Mouse (Mus musculus): ENCODE measurements around the gene Cyren. TPM values are rescaled to one million over a fixed set of nuclear protein-coding genes. Genes with fewer than 3 reads are reported as not detected.
A peak's percentile ranks its signal among the peaks of the same experiment; 100 is the strongest.

Gene Cyren
- polyA plus RNA-seq, 1 experiment from 2014 or later, result 9.7 TPM

DNA sequence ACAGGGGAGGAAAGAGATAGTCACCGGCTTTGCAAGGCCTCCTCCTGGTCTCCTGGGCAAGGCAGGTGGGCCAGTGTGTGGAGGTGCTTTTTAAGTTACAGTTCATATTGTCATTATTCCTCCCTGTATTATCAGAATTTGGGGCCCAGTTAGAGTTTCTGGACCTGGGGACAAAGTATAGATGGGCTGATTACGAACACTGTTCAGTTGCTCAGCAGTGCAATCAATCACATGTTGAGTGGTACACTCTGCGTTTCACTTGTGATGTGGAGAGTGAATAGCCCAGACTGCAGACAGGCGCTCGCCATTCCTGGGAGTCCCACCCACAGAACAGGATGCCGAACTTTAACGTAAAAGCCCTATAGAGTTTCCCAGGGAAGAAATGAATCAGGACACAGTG is 6.9 kb upstream of the Cyren start:
- Histone ChIP-seq H3K27ac (ENCODE audit: low read depth, low read length) (no peak overlapping the region), H3K36me3 (ENCODE audit: control insufficient read depth, insufficient read depth, low read length) (peaks cover 8% of the 10 kb centered on the region; the same call in 1 of the 2 replicates), H3K4me2 (ENCODE audit: low read length) (no peak overlapping the region), H3K9ac (ENCODE audit: low read depth, low read length) (no peak overlapping the region), H3K4me3 (ENCODE audit: low read length) (no peak overlapping the region), H3K4me1 (ENCODE audit: control insufficient read depth, insufficient read depth, low read depth, low read length) (no peaks in the 10 kb centered on the region), H3K9me3 (ENCODE audit: control insufficient read depth, low read length) (no peaks in the 10 kb centered on the region), H3K27me3 (replicated peaks; ENCODE audit: control insufficient read depth, insufficient read depth, low read length) (no peaks in the 10 kb centered on the region)
- WGBS, result 87% methylated on average over 7 of the region's 7 CpGs
- no peak for ATAC-seq

DNA sequence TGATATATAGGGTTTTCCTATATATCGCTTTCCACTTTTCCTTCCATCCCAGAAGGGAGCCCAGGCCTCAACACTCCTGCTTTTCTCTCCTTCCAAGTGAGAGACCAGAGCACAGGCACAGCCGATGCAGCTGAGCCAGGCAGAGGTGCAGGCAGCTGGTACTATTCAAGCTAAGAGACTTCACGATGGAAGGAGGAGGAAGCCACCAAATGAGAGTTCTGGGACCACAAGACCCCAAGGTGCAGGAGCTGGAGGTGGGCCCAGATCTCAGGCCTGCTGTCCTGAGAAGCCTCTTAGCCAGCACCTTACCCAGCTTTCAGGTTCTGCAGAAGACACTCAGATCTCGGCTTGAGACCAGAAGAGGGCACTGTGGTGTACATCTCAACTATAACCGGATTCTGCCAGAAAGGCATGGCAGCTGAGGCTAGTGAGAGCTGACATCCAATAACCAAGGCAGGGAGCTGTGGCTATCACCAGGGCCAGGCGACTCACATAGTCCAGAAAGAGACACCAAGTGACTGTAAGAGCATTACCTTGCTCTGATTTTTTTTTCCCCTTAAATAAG is 2.1 kb upstream of the Cyren start:
- no peak overlapping the region for H3K27ac ChIP-seq (ENCODE audit: low read depth, low read length)
- no peak for ATAC-seq
- no peaks in the 10 kb centered on the region for H3K27me3 ChIP-seq (replicated peaks; ENCODE audit: control insufficient read depth, insufficient read depth, low read length)
- H3K36me3 ChIP-seq (ENCODE audit: control insufficient read depth, insufficient read depth, low read length), result peaks cover 6% of the 10 kb centered on the region; the same call in 1 of the 2 replicates
- H3K4me2 ChIP-seq (ENCODE audit: low read length), result no peak overlapping the region
- no peak overlapping the region for H3K4me3 ChIP-seq (ENCODE audit: low read length)
- no peaks in the 10 kb centered on the region for H3K9me3 ChIP-seq (ENCODE audit: control insufficient read depth, low read length)
- H3K4me1 ChIP-seq (ENCODE audit: control insufficient read depth, insufficient read depth, low read depth, low read length), result peaks cover 13% of the 10 kb centered on the region
- 51% methylated on average over 6 of the region's 6 CpGs for WGBS
- H3K9ac ChIP-seq (ENCODE audit: low read depth, low read length), result no peak overlapping the region

DNA sequence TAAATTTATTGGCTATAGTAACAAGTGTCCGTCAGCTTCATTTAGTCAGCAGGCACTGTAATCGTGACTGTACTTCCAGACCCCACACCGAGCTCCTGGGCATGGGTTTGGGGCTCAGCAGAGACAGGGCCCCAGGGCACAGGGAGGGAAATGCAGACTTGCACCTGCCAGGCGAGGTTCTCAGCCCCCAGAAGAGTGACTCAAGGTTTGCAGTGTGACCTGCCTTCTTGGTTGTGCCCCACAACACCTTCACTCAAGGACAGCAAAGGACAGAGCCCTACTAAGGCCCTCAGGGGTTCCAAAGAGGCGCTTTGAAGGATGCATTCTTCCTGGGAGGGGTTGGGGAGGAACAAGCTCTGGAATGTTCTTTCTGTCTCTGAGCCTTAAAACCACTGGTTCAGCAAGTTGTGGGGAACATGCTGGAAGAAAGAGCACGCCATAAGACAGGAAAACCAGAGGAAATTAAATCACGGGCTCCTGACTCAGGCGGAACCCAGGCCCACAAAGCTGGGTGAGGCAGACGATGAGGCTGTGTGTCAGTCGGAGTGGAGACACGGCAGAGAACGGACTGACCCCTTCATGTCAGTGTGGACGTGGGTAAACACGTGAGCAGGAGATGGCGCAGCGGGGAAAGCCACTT is 1.4 kb upstream of the Cyren start:
- 90% methylated on average over 16 of the region's 16 CpGs for WGBS
- Histone ChIP-seq H3K9ac (ENCODE audit: low read depth, low read length) (no peak overlapping the region), H3K27ac (ENCODE audit: low read depth, low read length) (no peak overlapping the region), H3K36me3 (ENCODE audit: control insufficient read depth, insufficient read depth, low read length) (peaks cover 6% of the 10 kb centered on the region; the same call in 1 of the 2 replicates), H3K4me1 (ENCODE audit: control insufficient read depth, insufficient read depth, low read depth, low read length) (peaks cover 13% of the 10 kb centered on the region), H3K27me3 (replicated peaks; ENCODE audit: control insufficient read depth, insufficient read depth, low read length) (no peaks in the 10 kb centered on the region), H3K9me3 (ENCODE audit: control insufficient read depth, low read length) (no peaks in the 10 kb centered on the region), H3K4me2 (ENCODE audit: low read length) (no peak overlapping the region), H3K4me3 (ENCODE audit: low read length) (no peak overlapping the region)
- no peak for ATAC-seq

DNA sequence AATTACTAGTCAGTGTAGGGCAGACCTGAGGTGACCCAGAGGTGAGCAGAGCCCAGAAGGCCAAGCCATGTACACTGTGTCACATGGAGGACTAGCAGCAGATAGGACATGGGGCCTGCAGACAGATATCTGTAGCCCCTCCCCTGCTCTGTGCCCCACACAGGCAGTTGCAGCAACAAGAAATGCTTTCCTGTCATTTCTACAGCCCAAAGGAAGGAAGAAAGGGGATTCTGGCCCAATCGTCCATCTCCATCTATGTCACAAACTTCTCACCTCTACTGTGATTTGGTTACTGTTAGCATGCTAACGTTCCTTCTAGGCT is 1.1 kb downstream of the Cyren start:
- 62% methylated on average over 2 of the region's 2 CpGs for WGBS
- H3K36me3 ChIP-seq (ENCODE audit: control insufficient read depth, insufficient read depth, low read length), result 0 out of 2 replicates have a peak, but pooled peaks cover 2% of the 10 kb centered on the region
- H3K4me3 ChIP-seq (ENCODE audit: low read length), result no peak overlapping the region; the same call in 1 of the 2 replicates
- no peaks in the 10 kb centered on the region for H3K27me3 ChIP-seq (replicated peaks; ENCODE audit: control insufficient read depth, insufficient read depth, low read length)
- no peaks in the 10 kb centered on the region for H3K9me3 ChIP-seq (ENCODE audit: control insufficient read depth, low read length)
- H3K4me2 ChIP-seq (ENCODE audit: low read length), result peak overlapping the region; percentile 69
- H3K9ac ChIP-seq (ENCODE audit: low read depth, low read length), result peak overlapping the region; percentile 85; the same call in 1 of the 2 replicates
- no peak for ATAC-seq
- H3K4me1 ChIP-seq (ENCODE audit: control insufficient read depth, insufficient read depth, low read depth, low read length), result peaks cover 13% of the 10 kb centered on the region
- no peak overlapping the region for H3K27ac ChIP-seq (ENCODE audit: low read depth, low read length)

DNA sequence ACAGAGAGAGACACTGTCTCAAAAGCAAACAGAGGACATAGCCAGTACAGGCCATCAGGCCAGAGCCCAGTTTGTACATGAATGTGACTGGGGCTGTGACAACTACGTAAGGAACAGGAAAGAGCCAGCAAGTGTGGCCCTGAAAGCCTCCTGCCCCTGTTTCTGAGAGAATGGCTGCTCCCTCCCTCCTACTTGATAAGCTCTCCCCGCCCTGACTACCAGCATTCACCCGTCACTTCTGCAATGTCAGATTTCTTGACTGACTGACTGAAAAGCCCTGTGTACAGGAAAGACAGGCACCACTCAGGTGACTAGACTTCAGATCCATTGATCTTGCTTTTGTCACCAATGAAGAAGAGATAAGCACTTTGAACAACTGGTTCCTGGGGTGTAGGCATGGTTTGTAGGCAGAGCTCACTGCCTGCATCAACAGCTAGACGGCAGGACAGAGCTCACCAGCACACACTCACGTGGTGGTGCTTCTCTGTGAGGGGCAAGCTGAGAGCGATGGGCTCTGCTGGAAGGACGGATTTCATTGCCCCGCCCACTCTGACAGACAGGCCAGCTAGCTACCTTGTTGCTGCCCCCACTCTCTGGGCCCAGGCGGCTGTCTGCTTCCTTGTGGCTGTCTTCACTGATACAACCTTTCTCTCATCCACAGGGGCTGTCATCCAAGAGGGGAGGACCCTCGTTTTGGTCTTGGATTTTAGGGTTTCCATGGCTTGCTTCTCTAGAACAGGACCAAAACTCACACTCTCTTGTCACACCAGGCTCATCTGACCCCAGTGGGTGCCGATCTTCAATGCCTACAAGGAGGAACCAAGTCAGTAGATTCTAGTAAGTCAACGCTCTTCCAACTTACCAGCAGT is 1.7 kb downstream of the Cyren start:
- H3K9me3 ChIP-seq (ENCODE audit: control insufficient read depth, low read length), result no peaks in the 10 kb centered on the region
- H3K4me3 ChIP-seq (ENCODE audit: low read length), result no peak overlapping the region
- no peaks in the 10 kb centered on the region for H3K36me3 ChIP-seq (ENCODE audit: control insufficient read depth, insufficient read depth, low read length)
- no peaks in the 10 kb centered on the region for H3K27me3 ChIP-seq (replicated peaks; ENCODE audit: control insufficient read depth, insufficient read depth, low read length)
- no peak overlapping the region for H3K9ac ChIP-seq (ENCODE audit: low read depth, low read length)
- peaks cover 13% of the 10 kb centered on the region for H3K4me1 ChIP-seq (ENCODE audit: control insufficient read depth, insufficient read depth, low read depth, low read length)
- no peak overlapping the region for H3K27ac ChIP-seq (ENCODE audit: low read depth, low read length)
- no peak overlapping the region; the same call in 1 of the 2 replicates for H3K4me2 ChIP-seq (ENCODE audit: low read length)
- no peak for ATAC-seq
- WGBS, result 51% methylated on average over 12 of the region's 12 CpGs

DNA sequence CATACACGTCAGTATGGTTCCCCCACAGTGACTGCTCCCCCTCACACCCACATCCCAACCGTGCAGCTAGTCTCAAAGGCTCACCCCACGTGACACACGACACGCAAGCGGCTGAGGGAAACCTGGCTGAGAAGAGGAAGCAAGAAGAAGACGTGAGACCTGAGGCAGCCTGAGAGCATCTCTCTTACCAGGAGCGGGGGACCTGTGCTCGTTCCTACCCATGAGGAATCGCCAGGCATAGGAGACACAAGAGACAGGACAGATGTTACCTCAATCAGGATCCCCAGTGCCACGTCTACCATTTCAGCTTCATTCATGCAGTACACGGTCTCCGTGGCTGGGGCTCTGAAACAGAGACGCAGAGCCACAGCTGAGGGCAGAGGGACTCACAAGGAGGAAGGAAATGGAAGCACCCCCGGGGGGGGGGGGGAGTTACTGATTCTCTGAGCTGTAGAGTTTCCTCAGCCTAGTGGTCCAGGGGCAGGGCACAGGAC is 2.5 kb downstream of the Cyren start:
- 87% methylated on average over 14 of the region's 15 CpGs for WGBS
- Histone ChIP-seq H3K9ac (ENCODE audit: low read depth, low read length) (no peak overlapping the region), H3K27me3 (replicated peaks; ENCODE audit: control insufficient read depth, insufficient read depth, low read length) (no peaks in the 10 kb centered on the region), H3K4me2 (ENCODE audit: low read length) (no peak overlapping the region), H3K4me1 (ENCODE audit: control insufficient read depth, insufficient read depth, low read depth, low read length) (peaks cover 13% of the 10 kb centered on the region), H3K9me3 (ENCODE audit: control insufficient read depth, low read length) (no peaks in the 10 kb centered on the region), H3K27ac (ENCODE audit: low read depth, low read length) (no peak overlapping the region), H3K4me3 (ENCODE audit: low read length) (no peak overlapping the region), H3K36me3 (ENCODE audit: control insufficient read depth, insufficient read depth, low read length) (no peaks in the 10 kb centered on the region)
- ATAC-seq, result no peak

DNA sequence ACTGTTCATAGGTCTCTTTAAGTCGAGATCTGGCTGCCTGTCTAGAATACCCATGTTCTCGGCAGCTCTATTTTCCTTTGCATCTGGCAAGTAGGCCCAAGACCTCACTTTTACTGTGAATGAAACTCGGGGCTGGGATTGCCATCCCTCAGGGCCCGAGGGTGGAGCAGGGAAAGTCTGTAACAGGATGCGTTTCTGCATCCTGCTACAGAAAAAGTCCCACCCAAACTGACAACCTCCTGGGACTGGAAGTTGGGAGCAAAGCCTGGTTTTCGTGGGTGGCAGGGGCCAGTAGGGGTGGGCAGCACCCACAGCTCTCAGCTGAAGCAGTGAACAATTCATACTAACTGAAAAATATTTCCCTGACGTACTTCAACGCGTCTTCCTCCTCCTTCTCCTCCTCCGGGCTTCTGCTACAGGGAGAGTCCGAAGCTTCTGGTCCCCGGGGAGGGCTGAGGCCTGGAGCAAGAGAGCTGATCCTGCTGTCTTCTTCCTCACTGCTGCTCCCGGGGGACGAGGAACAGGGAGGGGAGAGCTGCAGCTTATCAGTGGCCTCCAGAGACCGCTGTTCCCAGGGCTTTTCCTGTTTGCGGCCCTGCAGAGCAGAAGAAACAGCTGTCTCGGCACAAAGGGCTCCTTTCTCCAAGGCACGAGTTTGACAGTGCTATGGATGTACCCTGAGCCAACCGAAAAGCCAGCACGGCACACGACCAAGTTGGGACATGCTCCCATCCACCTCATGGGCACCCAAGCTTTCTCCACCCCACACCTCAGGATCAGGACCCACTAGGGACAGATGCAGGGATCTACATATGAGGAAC is 3.5 kb downstream of the Cyren start:
- no peak for ATAC-seq
- Histone ChIP-seq H3K4me1 (ENCODE audit: control insufficient read depth, insufficient read depth, low read depth, low read length) (peaks cover 13% of the 10 kb centered on the region), H3K4me2 (ENCODE audit: low read length) (no peak overlapping the region), H3K4me3 (ENCODE audit: low read length) (no peak overlapping the region), H3K9ac (ENCODE audit: low read depth, low read length) (no peak overlapping the region), H3K27ac (ENCODE audit: low read depth, low read length) (no peak overlapping the region), H3K9me3 (ENCODE audit: control insufficient read depth, low read length) (no peaks in the 10 kb centered on the region), H3K27me3 (replicated peaks; ENCODE audit: control insufficient read depth, insufficient read depth, low read length) (no peaks in the 10 kb centered on the region), H3K36me3 (ENCODE audit: control insufficient read depth, insufficient read depth, low read length) (no peaks in the 10 kb centered on the region)
- 72% methylated on average over 21 of the region's 21 CpGs for WGBS

DNA sequence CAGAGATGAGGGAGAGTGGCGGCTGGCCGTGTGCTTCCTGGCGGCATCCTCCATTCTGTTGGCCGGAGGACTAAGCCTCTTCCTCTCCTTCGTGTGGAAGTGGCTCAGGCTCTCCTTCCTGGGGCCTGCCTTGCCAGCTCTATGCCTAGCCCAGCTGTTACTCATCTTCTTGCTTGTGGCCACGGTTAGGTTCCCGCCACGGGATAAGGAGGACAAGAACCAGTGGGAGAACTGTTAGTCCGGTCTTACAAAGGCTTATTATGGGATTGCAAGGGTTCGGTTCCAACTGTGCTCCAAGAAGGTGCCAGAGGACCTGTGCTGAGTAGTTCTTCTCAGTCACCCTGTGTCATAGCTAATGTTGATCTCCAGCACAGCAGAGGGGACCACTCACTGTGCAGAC is 5.0 kb downstream of the Cyren start:
- Histone ChIP-seq H3K27ac (ENCODE audit: low read depth, low read length) (no peak overlapping the region), H3K36me3 (ENCODE audit: control insufficient read depth, insufficient read depth, low read length) (no peaks in the 10 kb centered on the region), H3K9ac (ENCODE audit: low read depth, low read length) (no peak overlapping the region), H3K4me3 (ENCODE audit: low read length) (no peak overlapping the region), H3K4me1 (ENCODE audit: control insufficient read depth, insufficient read depth, low read depth, low read length) (peaks cover 8% of the 10 kb centered on the region), H3K27me3 (replicated peaks; ENCODE audit: control insufficient read depth, insufficient read depth, low read length) (no peaks in the 10 kb centered on the region), H3K9me3 (ENCODE audit: control insufficient read depth, low read length) (no peaks in the 10 kb centered on the region), H3K4me2 (ENCODE audit: low read length) (no peak overlapping the region)
- 87% methylated on average over 10 of the region's 10 CpGs for WGBS
- ATAC-seq, result no peak
